Mouse (Mus musculus) C2C12 (cell line): Measurements from ENCODE around the gene S100a11. TPM values are rescaled to one million over a fixed set of nuclear protein-coding genes. Genes with fewer than 3 reads are reported as not detected.

ENCODE experiments used
- H3K27me3 ChIP-seq: one replicate; pipeline ENCODE4 v1.6.1; 2011; ENCODE audit not compliant: control insufficient read depth, insufficient read depth, insufficient read length
- H3K36me3 ChIP-seq: one replicate; pipeline ENCODE4 v1.6.1; 2011; ENCODE audit not compliant: control insufficient read depth, insufficient read depth
- H3K4me3 ChIP-seq: one replicate; pipeline ENCODE4 v1.5.1; 2011; ENCODE audit warnings: mild to moderate bottlenecking, control low read depth; ENCODE audit not compliant: poor library complexity, insufficient read depth, severe bottlenecking
- H3K79me2 ChIP-seq: one replicate; pipeline ENCODE4 v1.6.1; 2011; ENCODE audit not compliant: control insufficient read depth, insufficient read depth
- H3K79me3 ChIP-seq: one replicate; pipeline ENCODE4 v1.6.1; 2011; ENCODE audit warnings: low read depth, control low read depth
- H3ac ChIP-seq: one replicate; pipeline ENCODE3; 2011; ENCODE audit warnings: low read depth; ENCODE audit not compliant: control insufficient read depth, insufficient read length
- CEBPB ChIP-seq: IDR thresholded peaks from one replicate; pipeline ENCODE4 v1.6.1; 2011; ENCODE audit warnings: low read depth, mild to moderate bottlenecking, control low read depth, moderate library complexity
- CTCF ChIP-seq: IDR thresholded peaks from one replicate; pipeline ENCODE4 v1.5.1; 2011; ENCODE audit not compliant: control insufficient read depth, insufficient read depth, insufficient read length
- FOSL1 ChIP-seq: IDR thresholded peaks from one replicate; pipeline ENCODE4 v1.8.0; 2011; ENCODE audit warnings: mild to moderate bottlenecking, low read length; ENCODE audit not compliant: poor library complexity, insufficient read depth, severe bottlenecking
- MAX ChIP-seq: IDR thresholded peaks from one replicate; pipeline ENCODE4 v1.6.1; 2011; ENCODE audit warnings: mild to moderate bottlenecking, control low read depth
- MYOD1 ChIP-seq: IDR thresholded peaks from one replicate; pipeline ENCODE4 v1.6.1; 2011; ENCODE audit warnings: low read depth; ENCODE audit not compliant: control insufficient read depth, insufficient read length
- MYOG ChIP-seq: IDR thresholded peaks from one replicate; pipeline ENCODE4 v1.6.1; 2011; ENCODE audit not compliant: control insufficient read depth, insufficient read length; ENCODE audit errors: extremely low read depth
- USF1 ChIP-seq: IDR thresholded peaks from one replicate; pipeline ENCODE4 v1.6.1; 2011; ENCODE audit warnings: low read depth, mild to moderate bottlenecking, control low read depth, moderate library complexity
- polyA plus RNA-seq: library from polyadenylated mRNA; unstranded; fragments of >200 nt; fragmentation: generic; extraction: Trizol; gene quantifications from one replicate; pipeline ENCODE4 v1.2.1, GENCODE M21; 2012; ENCODE audit warnings: missing spikeins

Gene S100a11
- polyA plus RNA-seq, 1 experiment = 3,212 TPM

GRCm38 (mm10) chr3:93517343-93517742 lies 2.9 kb upstream of the S100a11 start:
- TF ChIP-seq USF1 (no peak), MYOG (no peak)
- Histone ChIP-seq H3K36me3 (no peaks in the 10 kb centered on the region), H3K27me3 (no peaks in the 10 kb centered on the region), H3K4me3 (no peak overlapping the region), H3K79me2 (peaks cover 20% of the 10 kb centered on the region), H3K79me3 (peaks cover 13% of the 10 kb centered on the region), H3ac (no peak overlapping the region)

DNA sequence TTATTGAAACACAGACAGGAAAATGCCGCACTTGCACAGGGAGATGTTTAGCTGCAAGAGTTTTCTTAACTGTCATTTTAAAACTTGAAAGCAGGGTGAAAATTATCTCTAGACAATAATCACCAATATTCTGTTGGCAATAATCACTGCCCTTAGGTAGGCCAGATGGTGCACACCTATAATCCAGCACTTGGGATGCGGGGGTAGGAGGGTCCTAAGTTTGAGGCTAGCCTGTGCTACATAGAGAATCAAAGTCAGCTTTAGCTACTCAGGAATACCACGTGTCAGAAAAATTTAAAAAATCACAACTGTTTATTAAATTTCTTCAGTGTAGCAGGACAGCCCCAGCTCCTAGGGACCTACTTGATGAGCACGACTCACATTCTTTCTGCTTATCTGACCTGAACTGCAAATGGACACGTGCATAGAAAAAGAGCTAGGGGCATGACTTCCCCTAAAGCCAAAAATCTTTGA lies 395 bp upstream of the S100a11 start:
- peaks cover 34% of the 10 kb centered on the region for H3K79me3 ChIP-seq
- H3K36me3 ChIP-seq = peaks cover 18% of the 10 kb centered on the region
- H3ac ChIP-seq = peak overlapping the region; percentile 59
- H3K79me2 ChIP-seq = peaks cover 45% of the 10 kb centered on the region
- no peak for TF ChIP-seq MYOG
- no peak for TF ChIP-seq CTCF
- peak; percentile 66 for TF ChIP-seq MAX
- TF ChIP-seq USF1 = peak; percentile 8
- TF ChIP-seq MYOD1 = no peak
- no peak for TF ChIP-seq FOSL1
- peak overlapping the region; percentile 47 for H3K4me3 ChIP-seq
- no peaks in the 10 kb centered on the region for H3K27me3 ChIP-seq

DNA sequence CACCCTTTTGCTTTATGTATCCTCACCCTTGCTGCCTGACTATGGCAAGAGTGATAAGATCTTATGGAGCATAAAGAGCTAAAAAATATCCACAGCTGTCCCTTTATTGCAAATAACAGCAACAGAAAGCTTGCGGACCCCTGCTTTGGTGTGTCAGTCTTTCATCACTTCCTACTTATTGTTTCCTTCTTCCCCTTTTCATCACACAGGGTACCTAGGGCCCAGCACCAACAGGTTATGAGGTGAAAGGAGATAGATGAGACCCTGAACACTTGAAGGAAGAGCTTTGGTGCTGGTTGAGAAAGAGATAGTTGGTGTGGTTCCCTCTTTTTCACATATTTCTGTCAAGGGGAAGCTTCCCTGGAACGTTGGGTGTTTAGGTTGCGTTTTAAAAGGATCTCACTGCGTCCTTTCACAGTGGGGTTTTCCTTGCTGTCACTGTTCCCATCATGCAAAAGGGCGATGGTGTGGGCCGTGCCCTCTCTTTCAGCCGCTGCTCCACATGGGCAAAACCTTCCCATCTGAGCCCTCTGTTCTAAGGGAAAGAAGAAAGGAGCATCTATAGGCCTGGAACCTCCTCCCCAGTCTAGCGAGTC lies 1.3 kb downstream of the S100a11 start:
- Histone ChIP-seq H3ac (peak overlapping the region; percentile 71), H3K79me2 (peaks cover 53% of the 10 kb centered on the region), H3K4me3 (peak overlapping the region; percentile 47), H3K27me3 (no peaks in the 10 kb centered on the region), H3K36me3 (peaks cover 29% of the 10 kb centered on the region), H3K79me3 (peaks cover 35% of the 10 kb centered on the region)
- TF ChIP-seq MYOG (no peak), MYOD1 (no peak), USF1 (no peak), CTCF (no peak), CEBPB (no peak), MAX (no peak), FOSL1 (no peak)

GRCm38 (mm10) chr3:93522611-93523010 lies 2.3 kb downstream of the S100a11 start:
- Histone ChIP-seq H3K36me3 (peaks cover 40% of the 10 kb centered on the region), H3K27me3 (no peaks in the 10 kb centered on the region), H3K4me3 (peak overlapping the region; percentile 47), H3K79me3 (peaks cover 35% of the 10 kb centered on the region), H3K79me2 (peaks cover 53% of the 10 kb centered on the region), H3ac (peak overlapping the region; percentile 47)
- no peak for TF ChIP-seq MAX
- TF ChIP-seq CEBPB = peak; percentile 20
- TF ChIP-seq FOSL1 = peak; percentile 41
- TF ChIP-seq MYOD1 = no peak
- no peak for TF ChIP-seq MYOG
- peak; percentile 60 for TF ChIP-seq CTCF
- TF ChIP-seq USF1 = no peak

- Histone ChIP-seq H3K27me3 (no peaks in the 10 kb centered on the region), H3K79me3 (peaks cover 22% of the 10 kb centered on the region), H3K4me3 (no peak overlapping the region), H3K36me3 (peaks cover 48% of the 10 kb centered on the region), H3K79me2 (peaks cover 34% of the 10 kb centered on the region), H3ac (no peak overlapping the region)
- TF ChIP-seq FOSL1 (no peak), CTCF (no peak), MYOD1 (no peak), MAX (no peak), CEBPB (no peak), USF1 (no peak), MYOG (no peak)
Measured at GRCm38 (mm10) chr3:93527300-93527699, 7.0 kb downstream of the S100a11 start.

GRCm38 (mm10) chr3:93528807-93529206 lies 8.5 kb downstream of the S100a11 start:
- TF ChIP-seq CEBPB = no peak
- TF ChIP-seq USF1 = no peak
- no peak for TF ChIP-seq MYOD1
- no peak for TF ChIP-seq CTCF
- peaks cover 10% of the 10 kb centered on the region for H3K79me3 ChIP-seq
- H3K79me2 ChIP-seq = peaks cover 19% of the 10 kb centered on the region
- H3K4me3 ChIP-seq = no peak overlapping the region
- no peaks in the 10 kb centered on the region for H3K27me3 ChIP-seq
- no peak overlapping the region for H3ac ChIP-seq
- peaks cover 41% of the 10 kb centered on the region for H3K36me3 ChIP-seq
